Mouse (Mus musculus): Measurements from ENCODE around the gene Nme7. TPM values are rescaled to one million over a fixed set of nuclear protein-coding genes. Genes with fewer than 3 reads are reported as not detected.

The Nme7 gene
- total and polyA plus RNA-seq, 2 experiments from 2014 or later, result 17.6 to 25.8 TPM

GRCm38 (mm10) chr1:164375626-164376025 lies 71.7 kb downstream of the Nme7 start:
- H3K9ac ChIP-seq (replicated peaks; ENCODE audit: low read length, poor library complexity, severe bottlenecking), result no peak overlapping the region
- H3K4me2 ChIP-seq (ENCODE audit: low read depth, low read length, poor library complexity, severe bottlenecking), result no peak overlapping the region
- no peak for DNase-seq (ENCODE audit: low spot score)
- no peak overlapping the region for H3K4me3 ChIP-seq (ENCODE audit: low read depth, low read length)
- no peaks in the 10 kb centered on the region; the same call in 1 of the 2 replicates for H3K36me3 ChIP-seq (ENCODE audit: insufficient read depth, low read length)
- no peak overlapping the region for H3K27ac ChIP-seq (ENCODE audit: low read depth, low read length)
- TF ChIP-seq CTCF (IDR thresholded peaks at IDR 0.05), result no peak
- ATAC-seq (ENCODE audit: low FRiP score), result no peak
- no peaks in the 10 kb centered on the region for H3K9me3 ChIP-seq (ENCODE audit: low read length)
- WGBS, result 94% methylated on average over 9 of the region's 9 CpGs
- no peaks in the 10 kb centered on the region for H3K27me3 ChIP-seq (ENCODE audit: insufficient read depth, low read length)
- no peaks in the 10 kb centered on the region for H3K4me1 ChIP-seq (ENCODE audit: insufficient read depth, low read length)

DNA sequence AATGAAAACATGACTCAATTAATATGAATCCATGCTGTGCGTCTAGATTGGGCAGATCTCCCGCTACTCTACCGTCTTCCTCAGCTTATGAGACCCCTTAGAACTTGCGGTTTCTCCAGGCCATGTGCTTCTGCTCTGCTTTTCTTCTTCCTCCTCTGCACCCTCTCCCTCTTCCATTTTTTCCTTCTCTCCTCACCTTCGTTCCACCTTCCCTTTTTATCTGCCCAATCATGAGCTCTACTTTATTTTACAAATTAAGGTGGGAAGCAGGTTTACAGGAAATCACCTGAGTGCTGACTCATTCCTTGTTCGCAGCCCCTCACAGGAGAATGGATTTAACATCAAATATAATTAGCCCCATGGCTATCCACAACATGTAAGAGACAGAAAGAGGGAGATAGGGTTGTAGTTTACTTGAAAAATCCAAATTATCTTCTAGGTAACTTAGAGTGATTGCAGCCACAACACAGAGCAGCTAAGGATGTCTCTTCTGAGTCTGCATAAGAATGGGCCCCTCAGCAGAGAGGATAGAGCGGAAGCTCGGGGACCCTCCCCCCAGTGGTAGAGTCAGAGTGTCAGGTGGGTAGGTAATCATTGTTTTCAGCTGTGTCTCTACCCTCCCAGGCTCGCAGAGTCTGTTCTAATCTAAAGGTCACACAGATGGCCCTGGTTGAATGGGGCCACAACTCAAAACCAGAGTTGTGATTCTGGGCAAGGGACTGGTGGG lies 73.0 kb downstream of the Nme7 start:
- H3K27ac ChIP-seq (ENCODE audit: low read depth, low read length), result no peak overlapping the region
- H3K4me3 ChIP-seq (ENCODE audit: low read depth, low read length), result no peak overlapping the region
- H3K9me3 ChIP-seq (ENCODE audit: low read length), result no peaks in the 10 kb centered on the region
- no peak for ATAC-seq (ENCODE audit: low FRiP score)
- H3K36me3 ChIP-seq (ENCODE audit: insufficient read depth, low read length), result no peaks in the 10 kb centered on the region; the same call in 1 of the 2 replicates
- no peak overlapping the region for H3K9ac ChIP-seq (replicated peaks; ENCODE audit: low read length, poor library complexity, severe bottlenecking)
- 81% methylated on average over 9 of the region's 9 CpGs for WGBS
- H3K4me2 ChIP-seq (ENCODE audit: low read depth, low read length, poor library complexity, severe bottlenecking), result no peak overlapping the region
- H3K27me3 ChIP-seq (ENCODE audit: insufficient read depth, low read length), result no peaks in the 10 kb centered on the region
- H3K4me1 ChIP-seq (ENCODE audit: insufficient read depth, low read length), result no peaks in the 10 kb centered on the region
- TF ChIP-seq CTCF (IDR thresholded peaks at IDR 0.05), result no peak
- no peak for DNase-seq (ENCODE audit: low spot score)

- H3K9ac ChIP-seq (replicated peaks; ENCODE audit: low read length, poor library complexity, severe bottlenecking), result no peak overlapping the region
- DNase-seq (ENCODE audit: low spot score) (no peak), ATAC-seq (ENCODE audit: low FRiP score) (no peak)
- H3K27me3 ChIP-seq (ENCODE audit: insufficient read depth, low read length), result no peaks in the 10 kb centered on the region
- no peak overlapping the region for H3K4me3 ChIP-seq (ENCODE audit: low read depth, low read length)
- no peak overlapping the region for H3K4me2 ChIP-seq (ENCODE audit: low read depth, low read length, poor library complexity, severe bottlenecking)
- no peak overlapping the region for H3K27ac ChIP-seq (ENCODE audit: low read depth, low read length)
- H3K9me3 ChIP-seq (ENCODE audit: low read length), result no peaks in the 10 kb centered on the region
- H3K4me1 ChIP-seq (ENCODE audit: insufficient read depth, low read length), result no peaks in the 10 kb centered on the region
- WGBS, result 93% methylated on average over 8 of the region's 8 CpGs
- peaks cover 3% of the 10 kb centered on the region; the same call in 1 of the 2 replicates for H3K36me3 ChIP-seq (ENCODE audit: insufficient read depth, low read length)
- no peak for TF ChIP-seq CTCF (IDR thresholded peaks at IDR 0.05)
These were observed 79.7 kb downstream of the Nme7 start for GRCm38 (mm10) chr1:164383621-164384020.

- ATAC-seq (ENCODE audit: low FRiP score) (no peak), DNase-seq (ENCODE audit: low spot score) (no peak)
- no peaks in the 10 kb centered on the region for H3K4me1 ChIP-seq (ENCODE audit: insufficient read depth, low read length)
- WGBS, result 95% methylated on average over 10 of the region's 10 CpGs
- no peaks in the 10 kb centered on the region for H3K27me3 ChIP-seq (ENCODE audit: insufficient read depth, low read length)
- H3K9ac ChIP-seq (replicated peaks; ENCODE audit: low read length, poor library complexity, severe bottlenecking), result no peak overlapping the region
- H3K4me3 ChIP-seq (ENCODE audit: low read depth, low read length), result no peak overlapping the region
- H3K4me2 ChIP-seq (ENCODE audit: low read depth, low read length, poor library complexity, severe bottlenecking), result no peak overlapping the region
- no peak overlapping the region for H3K27ac ChIP-seq (ENCODE audit: low read depth, low read length)
- H3K36me3 ChIP-seq (ENCODE audit: insufficient read depth, low read length), result peaks cover 3% of the 10 kb centered on the region; the same call in 1 of the 2 replicates
- no peak for TF ChIP-seq CTCF (IDR thresholded peaks at IDR 0.05)
- H3K9me3 ChIP-seq (ENCODE audit: low read length), result no peaks in the 10 kb centered on the region
These were observed 80.4 kb downstream of the Nme7 start for GRCm38 (mm10) chr1:164384354-164384753.

DNA sequence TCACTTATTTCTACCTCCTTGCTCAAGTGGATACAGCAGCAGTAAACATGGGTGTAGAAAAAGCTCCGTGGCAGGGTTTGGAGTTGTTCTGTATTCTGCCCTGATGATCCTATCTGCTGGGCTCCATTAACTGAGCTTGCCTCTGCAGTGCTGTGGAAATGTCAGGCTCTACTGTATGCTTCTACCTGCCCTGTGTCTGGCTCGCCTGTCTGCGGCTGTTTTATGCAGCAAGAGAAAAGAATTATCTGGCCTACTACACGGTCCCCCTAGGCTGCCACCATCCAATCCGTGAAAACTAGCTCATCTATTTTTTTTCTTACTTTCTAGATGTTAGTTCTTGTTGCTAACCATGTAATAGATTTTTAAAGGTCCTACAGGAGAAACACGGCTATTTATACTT lies 81.1 kb downstream of the Nme7 start:
- Histone ChIP-seq H3K9ac (replicated peaks; ENCODE audit: low read length, poor library complexity, severe bottlenecking) (no peak overlapping the region), H3K4me2 (ENCODE audit: low read depth, low read length, poor library complexity, severe bottlenecking) (no peak overlapping the region), H3K9me3 (ENCODE audit: low read length) (no peaks in the 10 kb centered on the region), H3K4me3 (ENCODE audit: low read depth, low read length) (no peak overlapping the region), H3K4me1 (ENCODE audit: insufficient read depth, low read length) (no peaks in the 10 kb centered on the region), H3K27ac (ENCODE audit: low read depth, low read length) (no peak overlapping the region), H3K36me3 (ENCODE audit: insufficient read depth, low read length) (peaks cover 3% of the 10 kb centered on the region; the same call in 1 of the 2 replicates), H3K27me3 (ENCODE audit: insufficient read depth, low read length) (no peaks in the 10 kb centered on the region)
- no peak for TF ChIP-seq CTCF (IDR thresholded peaks at IDR 0.05)
- DNase-seq (ENCODE audit: low spot score), result no peak
- 80% methylated on average over 6 of the region's 6 CpGs for WGBS
- no peak for ATAC-seq (ENCODE audit: low FRiP score)

- Histone ChIP-seq H3K4me1 (ENCODE audit: insufficient read depth, low read length) (no peaks in the 10 kb centered on the region), H3K4me2 (ENCODE audit: low read depth, low read length, poor library complexity, severe bottlenecking) (no peak overlapping the region), H3K4me3 (ENCODE audit: low read depth, low read length) (no peak overlapping the region), H3K36me3 (ENCODE audit: insufficient read depth, low read length) (peaks cover 6% of the 10 kb centered on the region; the same call in 1 of the 2 replicates), H3K27ac (ENCODE audit: low read depth, low read length) (no peak overlapping the region), H3K9ac (replicated peaks; ENCODE audit: low read length, poor library complexity, severe bottlenecking) (no peak overlapping the region), H3K27me3 (ENCODE audit: insufficient read depth, low read length) (no peaks in the 10 kb centered on the region), H3K9me3 (ENCODE audit: low read length) (no peaks in the 10 kb centered on the region)
- TF ChIP-seq CTCF (IDR thresholded peaks at IDR 0.05), result no peak
- no peak for DNase-seq (ENCODE audit: low spot score)
- whole genome bisulfite sequencing, result 89% methylated on average over 4 of the region's 4 CpGs
- no peak for ATAC-seq (ENCODE audit: low FRiP score)
These were observed 85.8 kb downstream of the Nme7 start for GRCm38 (mm10) chr1:164389743-164390142.

Data from midbrain, postnatal 0 days (tissue).